In genomic region chr11:118573569-118573968, GRCm38 (mm10) we compare ENCODE assay signal across 10 mouse cellular contexts.
DNase-seq lines count a peak whose midpoint lies in the region; ATAC-seq and TF ChIP-seq lines count a peak whose summit lies in the region.
"Had no signal": no experiment of that assay in that cellular context is flagged by ENCODE, and none has a peak within 500 bp of the region (broad histone marks: within the 10 kb centered on the region; RNA-seq: fewer than 3 reads in every experiment).

No protein-coding gene starts in this region.

- peaks cover 27% of the 10 kb centered on the region for H3K27me3 ChIP-seq in kidney, postnatal 0 days (ENCODE audit: insufficient read depth, low read length)
- peaks cover 36% of the 10 kb centered on the region for H3K27me3 ChIP-seq in forebrain, embryonic 11.5 days (ENCODE audit: control insufficient read depth, insufficient read depth, low read length)
- peaks cover 41% of the 10 kb centered on the region for H3K27me3 ChIP-seq in neural tube, embryonic 11.5 days (ENCODE audit: control insufficient read depth, insufficient read depth, low read length)

- no peak for TF ChIP-seq POLR2A in brain, embryonic 14.5 days (IDR thresholded peaks at IDR 0.05; ENCODE audit: borderline replicate concordance, extremely low read depth, insufficient read depth, insufficient read length, poor library complexity, severe bottlenecking)

- WGBS in kidney, postnatal 0 days = 0% methylated on average over 3 of the region's 3 CpGs
- WGBS in forebrain, embryonic 11.5 days = 0% methylated on average over 3 of the region's 3 CpGs
- WGBS in neural tube, embryonic 11.5 days = 0% methylated on average over 3 of the region's 3 CpGs

- H3K9me3 ChIP-seq in kidney, postnatal 0 days (replicated peaks; ENCODE audit: low read length) = no peaks in the 10 kb centered on the region
- H3K9me3 ChIP-seq in forebrain, embryonic 11.5 days (ENCODE audit: control insufficient read depth, low read length) = no peaks in the 10 kb centered on the region
- no peaks in the 10 kb centered on the region for H3K9me3 ChIP-seq in neural tube, embryonic 11.5 days (ENCODE audit: control insufficient read depth, low read length)
- H3K9me3 ChIP-seq: embryonic facial prominence, embryonic 13.5 days; liver, embryonic 13.5 days had no signal

- no peak for ATAC-seq in kidney, postnatal 0 days (replicated peaks; ENCODE audit: low FRiP score, low read depth)
- no peak for ATAC-seq in forebrain, embryonic 11.5 days (replicated peaks; ENCODE audit: low FRiP score)
- no peak for ATAC-seq in neural tube, embryonic 11.5 days (ENCODE audit: insufficient read depth, low FRiP score, low TSS enrichment)
- no peak for ATAC-seq in megakaryocyte, adult 5-6 weeks (ENCODE audit: poor library complexity, severe bottlenecking)

- H3K4me2 ChIP-seq in kidney, postnatal 0 days (ENCODE audit: low read length) = no peak overlapping the region
- no peak overlapping the region for H3K4me2 ChIP-seq in forebrain, embryonic 11.5 days (ENCODE audit: low read depth, low read length, severe bottlenecking)
- H3K4me2 ChIP-seq in neural tube, embryonic 11.5 days (ENCODE audit: low read depth) = no peak overlapping the region
- H3K4me2 ChIP-seq: embryonic facial prominence, embryonic 13.5 days; liver, embryonic 13.5 days had no signal

- TF ChIP-seq CTCF in kidney, postnatal 0 days (IDR thresholded peaks at IDR 0.05; ENCODE audit: low read depth) = peak; percentile 76
- TF ChIP-seq CTCF in brain, embryonic 14.5 days (IDR thresholded peaks at IDR 0.05; ENCODE audit: borderline replicate concordance, extremely low read depth, insufficient read depth, insufficient read length) = peak; percentile 94

- H3K27ac ChIP-seq in kidney, postnatal 0 days = no peak overlapping the region
- H3K27ac ChIP-seq in forebrain, embryonic 11.5 days (ENCODE audit: low read depth, low read length) = no peak overlapping the region
- H3K27ac ChIP-seq in neural tube, embryonic 11.5 days (ENCODE audit: low read depth, low read length) = no peak overlapping the region
- H3K27ac ChIP-seq: embryonic facial prominence, embryonic 13.5 days; liver, embryonic 13.5 days had no signal

- no peak overlapping the region for H3K4me3 ChIP-seq in kidney, postnatal 0 days (replicated peaks; ENCODE audit: low read depth, low read length)
- no peak overlapping the region for H3K4me3 ChIP-seq in forebrain, embryonic 11.5 days (ENCODE audit: low read depth, low read length)
- H3K4me3 ChIP-seq in neural tube, embryonic 11.5 days (ENCODE audit: low read depth, low read length) = no peak overlapping the region
- H3K4me3 ChIP-seq: embryonic facial prominence, embryonic 13.5 days; liver, embryonic 13.5 days had no signal

- no peak overlapping the region for H3K9ac ChIP-seq in kidney, postnatal 0 days (ENCODE audit: low read depth, low read length)
- no peak overlapping the region for H3K9ac ChIP-seq in forebrain, embryonic 11.5 days (ENCODE audit: low read length)
- H3K9ac ChIP-seq in neural tube, embryonic 11.5 days (ENCODE audit: low read length) = no peak overlapping the region
- H3K9ac ChIP-seq: embryonic facial prominence, embryonic 13.5 days; liver, embryonic 13.5 days had no signal

- H3K36me3 ChIP-seq in kidney, postnatal 0 days (ENCODE audit: insufficient read depth, low read length) = no peaks in the 10 kb centered on the region
- H3K36me3 ChIP-seq in forebrain, embryonic 11.5 days (ENCODE audit: control insufficient read depth, insufficient read depth, low read length) = no peaks in the 10 kb centered on the region
- no peaks in the 10 kb centered on the region for H3K36me3 ChIP-seq in neural tube, embryonic 11.5 days (ENCODE audit: control insufficient read depth, insufficient read depth, low read length)
- H3K36me3 ChIP-seq: embryonic facial prominence, embryonic 13.5 days; liver, embryonic 13.5 days had no signal

- peak; percentile 44 for DNase-seq in kidney, postnatal 0 days (ENCODE audit: low spot score)
- no peak for DNase-seq in kidney, adult 11 months
- DNase-seq in ES-CJ7 (ENCODE audit: low read depth, low spot score) = peak; percentile 64
- DNase-seq in brain, embryonic 14.5 days (ENCODE audit: low read depth) = peak; percentile 63
- peak; percentile 87 for DNase-seq in forebrain, embryonic 11.5 days (ENCODE audit: low spot score)
- DNase-seq in layer of hippocampus, postnatal 14 days (ENCODE audit: low spot score in 2 of 2) = peak; percentile 55 to 61
- peak; percentile 79 for DNase-seq in neural tube, embryonic 11.5 days (ENCODE audit: low spot score)
- DNase-seq: liver, embryonic 13.5 days had no signal

- no peaks in the 10 kb centered on the region for H3K4me1 ChIP-seq in kidney, postnatal 0 days (replicated peaks; ENCODE audit: insufficient read depth, low read length)
- H3K4me1 ChIP-seq in forebrain, embryonic 11.5 days (replicated peaks; ENCODE audit: control insufficient read depth, insufficient read depth, low read length) = peaks cover 4% of the 10 kb centered on the region; the same call in 1 of the 2 replicates
- peaks cover 3% of the 10 kb centered on the region; the same call in 1 of the 2 replicates for H3K4me1 ChIP-seq in neural tube, embryonic 11.5 days (ENCODE audit: control insufficient read depth, insufficient read depth, low read length)
- H3K4me1 ChIP-seq: liver, embryonic 13.5 days had no signal
